Mouse (Mus musculus) common myeloid progenitor, adult 5-6 weeks (primary cell): ENCODE results near the gene Rasgef1b. TPM values are rescaled to one million over a fixed set of nuclear protein-coding genes. Genes with fewer than 3 reads are reported as not detected.
A peak's percentile ranks its signal among the peaks of the same experiment; 100 is the strongest.

Source experiments
- ATAC-seq: replicated peaks from 2 replicates; pipeline ENCODE4 v1.8.0; 2016; ENCODE audit warnings: low read depth, mild to moderate bottlenecking, moderate TSS enrichment, inconsistent platforms; ENCODE audit not compliant: poor library complexity, severe bottlenecking
- total RNA-seq: library from RNA; stranded (forward); fragments of 200-1000, 187-1606 nt; gene quantifications from 2 replicates; pipeline ENCODE4 v1.2.3, GENCODE M21; 2017

Rasgef1b gene
- total RNA-seq, 1 experiment from 2014 or later = 2.4 TPM

DNA sequence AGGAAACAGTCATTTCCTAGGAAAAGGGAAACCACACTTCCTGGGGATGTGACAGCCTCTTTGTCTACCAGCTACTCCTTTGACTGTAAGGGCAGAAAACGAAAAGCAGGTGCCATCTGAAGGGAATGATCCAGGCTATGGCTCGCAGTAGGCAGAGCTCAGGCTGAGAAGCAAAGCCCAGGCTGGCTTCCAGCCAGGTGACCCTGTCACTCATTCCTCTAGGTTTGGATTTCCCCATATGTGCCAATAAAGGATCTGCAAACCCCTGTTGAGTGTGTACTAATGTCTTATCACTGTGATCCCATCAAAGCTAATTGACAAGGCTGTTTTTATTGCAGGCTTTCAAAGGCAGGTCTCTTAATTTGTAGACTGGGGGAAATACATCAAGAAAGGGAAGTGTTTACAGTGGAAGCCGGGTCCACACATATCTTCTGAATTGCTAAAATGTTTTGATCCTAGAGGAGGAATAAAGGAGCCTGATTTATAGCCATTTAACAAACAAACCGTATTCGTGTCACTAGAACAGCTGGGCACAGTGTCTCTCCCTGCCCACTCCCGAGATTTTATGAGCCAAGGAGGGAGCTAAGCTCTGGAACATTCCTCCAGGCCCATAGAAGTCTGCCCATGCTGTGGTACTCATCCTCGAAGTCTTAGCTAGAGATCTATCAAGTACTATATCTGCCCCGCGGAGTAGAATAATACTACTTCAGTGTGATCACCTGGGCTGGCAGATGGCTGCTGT, 449.7 kb downstream of the Rasgef1b start:
- peak; percentile 18; the same call in 1 of the 2 replicates for ATAC-seq

DNA sequence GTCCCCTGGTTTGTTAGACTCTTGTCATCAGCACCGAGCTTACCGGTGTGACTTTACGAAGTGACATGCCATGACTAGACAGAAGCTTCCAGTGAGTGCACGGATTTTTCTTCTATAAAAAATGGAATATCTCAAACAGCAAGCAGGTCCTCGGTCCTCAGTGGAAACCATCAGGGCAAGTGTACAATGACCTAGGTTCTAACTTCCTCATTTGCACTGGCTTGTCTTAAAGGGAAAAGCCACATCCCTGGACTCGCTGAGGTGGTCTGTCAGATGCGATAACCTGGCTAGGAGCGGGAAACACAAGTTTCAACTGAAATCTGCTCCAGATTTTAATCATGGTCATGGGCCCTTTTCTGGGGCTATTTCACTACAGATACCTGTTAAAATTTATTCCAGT, 450.5 kb downstream of the Rasgef1b start:
- peak; percentile 87 for ATAC-seq

DNA sequence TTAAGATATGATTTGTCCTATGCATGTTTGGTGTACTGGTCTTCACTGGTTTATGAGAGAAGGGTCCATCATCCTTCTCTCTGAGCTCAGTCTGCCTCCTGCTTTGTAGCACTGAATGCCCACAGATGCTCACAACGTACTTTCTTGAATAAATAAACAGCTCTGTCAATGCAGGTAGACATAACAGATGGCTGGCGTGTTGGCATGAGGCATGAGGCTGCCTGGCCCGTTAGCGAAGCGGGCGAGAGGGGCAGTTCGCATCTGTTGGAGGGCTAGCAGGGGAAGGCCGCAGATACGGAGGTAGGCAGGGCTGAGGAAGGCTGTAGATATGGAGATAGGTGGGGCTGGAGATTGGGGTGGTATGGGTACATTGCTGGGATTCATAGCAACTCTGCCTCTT, 451.3 kb downstream of the Rasgef1b start:
- no peak for ATAC-seq

DNA sequence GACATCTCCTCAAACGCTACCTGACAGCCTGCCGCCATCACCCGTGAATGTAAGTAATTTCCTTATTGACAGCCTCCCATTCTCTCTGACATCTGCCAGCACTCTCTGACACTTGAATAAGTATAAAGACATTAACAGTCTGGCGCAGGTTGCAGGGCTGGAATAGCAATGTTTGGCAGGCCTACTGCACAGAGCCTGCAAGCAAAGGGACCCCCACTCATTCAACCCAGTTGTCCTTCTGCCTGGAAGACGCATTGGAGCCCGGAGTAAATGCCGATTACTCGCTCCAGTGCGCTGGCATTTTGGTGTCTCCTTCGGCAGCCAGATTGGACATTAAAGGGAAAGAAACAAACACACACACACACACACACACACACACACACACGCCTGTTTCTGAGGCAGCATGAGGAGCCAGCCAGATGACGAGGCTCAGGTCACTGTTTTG, 454.7 kb downstream of the Rasgef1b start:
- ATAC-seq = no peak

DNA sequence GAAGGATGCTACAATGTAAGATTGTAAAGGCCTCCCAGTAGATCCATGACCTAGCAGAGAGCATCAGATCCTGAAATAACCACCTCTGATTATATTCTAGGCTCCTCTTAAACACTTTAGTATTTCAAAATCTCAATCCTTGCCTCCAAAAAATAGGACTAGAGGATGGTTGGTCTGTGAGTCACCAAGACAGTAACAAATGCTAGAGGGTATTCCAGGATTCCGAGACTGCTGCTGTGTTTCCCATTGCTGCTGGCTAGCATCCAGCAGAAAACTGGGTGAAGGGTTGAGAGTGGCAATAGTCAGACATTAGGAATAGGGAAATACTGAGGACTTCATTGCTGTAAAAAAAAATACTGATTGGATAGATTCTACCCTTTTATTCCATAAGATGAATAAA, 457.3 kb downstream of the Rasgef1b start:
- no peak for ATAC-seq

DNA sequence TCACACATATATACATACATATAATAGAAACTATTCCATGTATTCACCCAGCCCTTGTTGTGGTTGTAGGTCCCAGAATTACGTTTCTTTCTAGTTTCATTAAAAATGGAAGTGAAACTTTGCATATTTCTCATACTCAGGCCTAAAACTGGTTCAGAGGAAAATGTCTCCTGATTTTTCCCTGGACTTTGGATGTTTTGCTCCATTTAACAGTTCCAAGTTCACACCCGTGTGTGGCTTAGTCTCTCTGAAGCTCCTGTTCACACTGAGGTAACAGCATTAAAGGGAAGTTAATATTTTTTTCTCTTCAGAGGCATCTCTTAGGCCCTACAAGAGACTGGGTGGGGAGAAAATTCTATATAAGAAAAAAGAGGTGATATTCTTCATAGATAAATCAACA, 459.7 kb downstream of the Rasgef1b start:
- ATAC-seq = no peak

DNA sequence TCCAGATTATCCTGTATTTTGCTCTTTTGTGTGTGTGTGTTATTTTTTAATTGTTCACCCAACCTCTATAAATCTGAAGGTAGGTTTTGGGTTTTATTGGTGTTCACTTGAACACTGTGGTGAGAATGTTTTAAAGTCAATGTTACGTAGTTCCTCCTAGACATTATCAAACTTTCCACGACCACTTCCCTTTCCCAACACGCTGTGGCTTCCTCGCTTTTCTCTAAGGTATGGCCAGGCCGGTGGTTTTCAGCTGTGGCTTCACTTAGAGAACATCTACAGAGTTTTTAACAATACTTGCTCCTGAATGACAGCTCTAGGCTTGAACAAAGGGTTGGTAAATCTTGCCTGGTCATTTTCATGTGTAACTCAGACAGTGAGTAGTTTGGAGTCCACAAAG, 461.5 kb downstream of the Rasgef1b start:
- ATAC-seq = peak; percentile 90

DNA sequence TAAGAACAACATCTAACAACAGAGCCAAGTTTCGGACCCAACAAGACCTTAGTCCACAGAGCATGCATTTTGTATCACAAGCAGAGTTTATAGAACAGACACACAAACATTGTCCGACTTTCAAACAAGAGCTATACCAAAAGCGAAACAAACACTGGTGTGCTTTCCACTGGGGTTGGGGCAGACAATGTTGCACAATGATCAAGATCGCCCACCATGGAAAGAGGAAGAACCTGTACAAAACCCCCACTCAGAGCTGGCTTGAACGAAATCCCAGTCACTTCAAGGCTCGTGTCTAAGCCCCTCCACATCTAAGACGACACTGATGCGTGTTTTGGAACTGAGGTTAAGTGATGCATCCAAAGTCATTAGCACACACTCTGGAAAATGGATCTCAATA, 462.6 kb downstream of the Rasgef1b start:
- peak; percentile 59 for ATAC-seq

DNA sequence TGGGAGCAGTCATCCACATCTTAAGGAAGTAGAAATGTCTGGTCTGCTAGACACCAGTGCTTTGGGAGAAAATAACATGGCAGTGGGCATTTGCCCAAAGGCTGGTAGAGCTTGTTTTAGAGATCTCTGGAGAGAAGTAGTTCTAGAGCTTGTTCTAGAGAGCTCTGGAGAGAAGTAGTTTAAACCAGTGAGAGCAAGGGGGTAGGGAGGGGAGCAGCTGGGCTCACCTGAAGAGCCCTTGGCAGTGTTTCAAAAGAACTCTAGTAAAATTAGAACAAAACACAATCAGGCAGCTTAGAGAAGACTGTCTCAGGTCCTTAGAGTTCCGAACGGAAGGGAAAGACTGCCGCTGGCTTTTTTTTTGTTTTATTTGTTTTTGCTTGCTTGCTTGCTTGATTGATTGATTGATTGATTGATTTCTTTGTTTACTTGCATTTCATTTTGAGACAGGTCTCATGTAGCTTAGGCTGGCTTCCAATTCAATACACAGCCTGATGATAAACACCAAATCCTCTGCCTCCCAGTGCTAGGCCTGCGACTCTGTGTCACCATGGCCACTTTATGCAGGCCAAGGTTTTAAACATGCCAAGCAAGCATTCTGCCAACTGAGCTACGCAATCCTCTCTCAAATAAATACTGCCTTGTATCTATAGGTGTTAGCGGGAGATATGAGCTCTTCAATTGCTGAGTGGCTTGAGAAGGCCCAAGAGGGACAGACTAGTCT, 466.5 kb downstream of the Rasgef1b start:
- ATAC-seq = no peak

DNA sequence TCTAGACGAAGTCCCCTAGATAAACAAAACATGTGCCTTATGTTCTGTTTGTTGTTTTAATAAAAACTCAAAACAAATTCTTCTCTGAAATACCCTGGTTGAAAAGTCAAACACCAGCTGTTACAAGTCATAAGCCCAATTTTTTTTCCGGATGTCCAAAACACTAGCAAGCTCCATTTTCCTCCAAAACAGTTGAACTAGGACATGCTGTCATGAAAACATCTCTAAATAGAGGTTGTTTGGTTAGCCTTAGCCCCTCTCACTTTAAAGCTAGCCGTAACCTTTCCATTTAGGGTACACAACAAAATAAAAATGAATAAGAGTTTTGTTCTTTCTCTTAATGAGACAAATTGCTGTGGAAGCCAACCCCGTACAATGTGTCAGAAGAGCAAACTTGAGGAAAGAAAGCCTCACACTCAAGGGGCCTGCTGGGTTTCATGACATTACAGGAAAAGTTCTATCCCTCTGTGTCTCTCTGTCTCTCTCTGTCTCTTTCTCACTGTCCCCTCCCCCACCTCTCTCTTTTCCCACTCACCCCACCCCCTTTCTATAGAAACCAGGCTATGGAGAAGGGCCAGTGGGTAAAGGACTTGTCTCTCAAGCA, 467.6 kb downstream of the Rasgef1b start:
- no peak for ATAC-seq

DNA sequence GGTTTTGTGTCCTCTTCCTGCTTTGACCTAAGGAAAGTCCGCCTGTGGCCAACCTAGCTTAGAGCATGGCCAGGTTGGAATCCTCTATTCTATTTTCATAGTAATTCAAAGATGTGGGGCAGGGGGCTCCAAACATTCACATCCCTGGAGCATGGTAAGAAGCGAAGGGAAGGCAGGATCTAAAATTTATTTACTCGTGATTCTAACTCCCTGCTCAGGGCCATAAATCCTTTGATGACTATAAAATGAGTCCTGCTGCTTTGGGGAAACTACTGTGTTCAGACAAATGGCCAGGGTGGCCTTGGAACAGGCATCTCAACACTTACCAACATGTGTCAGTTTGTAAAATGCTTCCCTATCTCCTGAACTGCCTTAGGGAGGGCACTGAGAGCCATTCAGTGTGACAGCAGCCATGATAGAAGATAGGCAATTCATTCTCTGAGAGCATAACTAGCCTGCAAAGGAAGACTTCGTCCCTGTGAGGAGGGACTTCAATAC, 470.8 kb downstream of the Rasgef1b start:
- no peak for ATAC-seq

DNA sequence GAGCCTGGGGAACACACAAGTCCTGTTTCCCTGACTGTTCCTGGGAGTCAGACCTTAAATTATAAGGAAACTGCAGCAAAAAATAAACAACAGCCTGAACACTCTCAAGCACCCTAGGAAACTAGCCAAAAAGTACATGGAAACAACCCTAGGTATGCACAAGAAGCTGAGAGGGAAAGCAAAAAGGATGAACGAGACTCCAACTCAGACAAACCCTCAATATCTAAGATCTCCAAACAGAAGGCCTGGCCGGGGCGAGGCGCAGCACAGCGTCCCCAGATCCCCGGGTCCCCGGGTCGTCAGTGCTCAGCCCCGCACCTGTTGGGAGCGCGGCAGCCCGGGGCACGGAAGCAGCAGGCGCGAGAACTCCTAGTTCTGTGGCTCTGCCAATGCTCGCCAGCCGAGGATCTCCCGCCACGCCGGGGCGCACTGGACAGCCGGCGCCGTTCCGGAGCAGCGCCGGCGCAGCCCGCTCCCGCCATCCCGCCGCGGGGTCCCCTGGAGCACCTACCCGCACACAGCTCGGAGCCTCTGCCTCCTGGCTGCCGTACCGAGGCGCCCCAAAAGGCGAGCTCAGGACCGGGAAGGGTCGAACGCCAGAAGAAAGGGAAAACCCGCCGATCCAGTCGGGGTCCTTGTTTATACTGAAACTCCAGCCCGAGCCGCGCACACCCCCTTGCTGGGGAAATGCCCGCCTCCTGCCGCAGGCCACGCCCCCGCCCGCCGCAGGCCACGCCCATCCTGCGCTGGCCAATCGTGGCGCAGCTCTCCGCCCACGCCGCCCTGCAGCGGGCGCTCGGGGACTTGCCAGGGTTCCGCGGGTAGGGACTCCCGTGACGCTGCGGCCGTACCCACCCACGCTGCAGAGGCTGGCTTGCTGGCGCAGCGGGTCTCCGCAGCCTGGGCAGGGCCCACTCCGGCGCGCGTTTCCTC, 476.4 kb downstream of the Rasgef1b start:
- peak; percentile 78 for ATAC-seq

DNA sequence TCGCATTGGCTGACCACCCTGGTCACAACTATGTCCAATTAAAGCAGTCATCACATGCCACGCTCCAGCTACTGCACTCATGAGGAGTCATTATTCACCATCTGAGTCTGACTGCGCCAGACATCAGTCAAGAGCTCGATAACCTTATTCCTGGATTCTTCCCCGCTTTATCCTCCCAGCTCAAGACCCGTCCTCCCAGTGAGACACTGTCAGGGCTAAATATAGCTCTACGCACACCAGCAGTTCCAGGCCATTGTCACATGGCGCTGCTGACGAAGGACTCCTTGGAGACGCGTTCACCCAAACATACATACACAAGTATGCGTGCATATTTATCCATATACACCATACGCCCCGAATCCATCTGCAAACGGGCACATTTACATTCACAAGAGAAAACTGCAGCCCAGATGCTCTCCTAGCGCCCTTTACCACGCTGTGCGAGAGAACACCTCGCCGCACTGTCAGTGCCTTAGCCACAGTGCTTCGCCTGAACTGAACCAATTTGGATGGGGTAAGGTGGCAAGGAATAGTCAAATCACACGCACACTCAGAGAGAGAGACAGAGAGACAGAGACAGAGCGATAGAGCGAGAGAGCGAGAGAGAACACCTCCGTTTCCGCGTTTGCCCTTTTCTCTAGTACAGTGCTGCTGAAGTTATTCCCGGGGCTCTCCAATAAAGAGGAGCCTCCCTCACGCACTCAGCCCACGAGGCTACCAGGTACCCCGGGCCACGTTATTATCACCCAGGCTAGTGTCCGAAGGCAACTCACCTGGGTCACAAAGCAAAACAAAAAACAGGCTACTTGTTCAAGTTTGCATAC, 477.3 kb downstream of the Rasgef1b start:
- ATAC-seq = peak; percentile 6

DNA sequence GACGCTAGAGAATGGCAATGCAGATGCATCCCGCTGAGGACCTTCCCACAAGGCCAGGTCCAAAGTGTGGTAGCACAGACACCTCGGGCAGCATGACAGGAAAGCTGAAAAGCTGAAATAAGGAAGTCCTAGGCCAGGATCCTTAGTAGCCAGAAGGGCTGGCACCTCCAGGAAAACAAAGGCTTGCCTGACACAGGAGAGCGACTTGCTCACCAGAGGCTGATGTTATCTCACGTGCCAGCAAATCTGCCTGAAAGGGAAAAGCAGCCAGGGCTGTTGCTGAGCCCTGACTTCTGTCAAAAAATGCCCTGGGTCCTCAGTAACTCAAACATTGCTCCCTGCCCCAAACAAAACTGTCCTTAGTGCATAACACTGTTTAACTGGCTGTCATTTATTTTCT, 478.0 kb downstream of the Rasgef1b start:
- 0 out of 2 replicates have a peak, but pooled peaks have one; percentile 2 for ATAC-seq

DNA sequence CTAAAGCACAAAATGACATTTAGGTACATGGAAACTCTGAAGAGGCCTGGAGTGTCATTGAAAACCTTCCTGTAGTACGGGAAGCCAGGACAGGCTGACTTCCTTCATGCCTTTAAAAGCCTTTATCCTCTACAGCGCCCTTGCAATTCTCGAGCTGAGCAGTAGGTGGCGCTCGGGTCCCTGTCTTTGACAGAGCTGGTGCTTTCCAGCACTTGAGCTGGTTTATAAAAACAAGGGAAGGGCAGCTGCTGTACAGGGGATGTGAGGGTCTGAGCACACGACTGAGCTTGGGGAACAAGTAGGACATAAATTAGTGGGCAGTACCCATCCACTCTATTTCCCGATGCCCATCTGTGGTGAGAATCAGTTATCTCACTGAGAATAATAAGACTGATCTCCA, 480.4 kb downstream of the Rasgef1b start:
- ATAC-seq = peak; percentile 53

DNA sequence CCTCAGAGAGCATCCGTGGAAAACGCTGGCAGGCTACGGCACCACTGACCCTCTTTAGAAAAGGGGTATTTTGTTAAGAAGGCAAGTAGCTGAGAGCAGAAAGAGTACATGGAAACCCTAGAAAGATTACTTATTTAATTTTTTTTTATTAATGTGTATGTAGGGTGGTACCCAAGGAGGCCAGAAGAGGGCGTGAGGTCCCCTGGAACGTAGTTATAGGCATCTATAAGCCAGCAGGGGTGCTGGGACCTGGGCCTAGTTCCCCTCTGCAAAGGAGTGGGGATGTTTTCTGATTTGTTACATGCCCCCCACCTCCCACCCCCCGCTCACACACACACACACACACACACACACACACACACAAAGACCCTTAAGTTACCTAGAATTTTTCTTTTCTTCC, 480.9 kb downstream of the Rasgef1b start:
- no peak for ATAC-seq

DNA sequence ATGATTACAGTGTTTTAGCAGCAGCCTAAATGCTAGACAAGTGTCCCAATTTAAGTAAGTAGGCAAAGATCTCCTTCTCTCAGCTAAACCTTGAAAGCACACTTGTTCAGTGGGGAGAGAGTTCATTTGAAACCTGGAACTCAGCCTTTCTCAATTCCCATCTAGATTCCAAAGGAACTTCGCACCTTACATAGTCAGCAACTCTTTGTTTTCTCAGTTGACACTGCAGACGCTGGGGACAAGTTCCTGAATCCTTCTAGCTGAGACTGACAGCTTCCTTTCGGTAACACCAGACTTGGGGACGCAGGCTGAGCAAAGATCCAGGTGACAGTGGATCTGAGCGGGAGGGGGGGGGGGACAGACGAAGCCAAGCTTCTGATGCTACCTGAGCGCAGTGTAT, 481.4 kb downstream of the Rasgef1b start:
- ATAC-seq = no peak

DNA sequence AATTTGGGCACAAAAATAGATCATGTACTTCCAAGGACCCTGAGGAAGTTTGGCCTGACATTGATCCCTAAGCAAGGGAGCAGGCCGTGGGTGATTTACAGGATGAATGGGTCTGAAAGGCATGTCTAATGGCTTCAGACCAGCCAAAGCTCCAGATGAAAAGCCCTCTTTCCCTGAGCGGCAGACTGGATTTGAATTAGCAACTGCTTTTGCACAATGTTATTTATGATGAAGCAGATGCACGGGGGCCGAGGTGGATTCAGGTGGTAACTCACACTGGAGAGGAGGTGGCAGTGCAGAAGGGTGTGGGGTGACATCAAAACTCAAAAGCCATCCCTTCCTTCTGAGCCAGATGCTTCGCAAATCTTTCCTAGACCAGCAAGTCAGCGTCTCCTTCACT, 481.9 kb downstream of the Rasgef1b start:
- no peak for ATAC-seq
